Mouse (Mus musculus) E14TG2a.4 (cell line): Measurements from ENCODE around the gene Fcrla.

Source experiments
- H3K27me3 ChIP-seq: 2 replicates; pipeline ENCODE4 v1.6.1; 2014; ENCODE audit warnings: low read length, control low read depth; ENCODE audit not compliant: insufficient read depth
- H3K36me3 ChIP-seq: 2 replicates; pipeline ENCODE4 v1.6.1; 2014; ENCODE audit warnings: low read length, control low read depth; ENCODE audit not compliant: insufficient read depth
- H3K4me1 ChIP-seq: replicated peaks from 2 replicates; pipeline ENCODE4 v1.6.1; 2014; ENCODE audit warnings: low read depth, low read length, control low read depth
- H3K4me3 ChIP-seq: replicated peaks from 2 replicates; pipeline ENCODE4 v1.5.1; 2014; ENCODE audit warnings: mild to moderate bottlenecking, low read length
- H3K9me3 ChIP-seq: 2 replicates; pipeline ENCODE4 v1.6.1; 2014; ENCODE audit warnings: low read length, control low read depth
- CTCF ChIP-seq: conservative IDR thresholded peaks from 2 replicates; pipeline ENCODE4 v1.5.1; 2014; ENCODE audit warnings: low read length
- NANOG ChIP-seq: IDR thresholded peaks from 2 replicates; pipeline ENCODE4 v1.6.1; 2014; ENCODE audit warnings: borderline replicate concordance, low read length, mixed read lengths
- POU5F1 ChIP-seq: IDR thresholded peaks from 2 replicates; pipeline ENCODE4 v1.6.1; 2014; ENCODE audit warnings: low read length, borderline replicate concordance

Fcrla gene

GRCm38 (mm10) chr1:170868107-170868904 lies 59.1 kb downstream of the Fcrla start:
- Histone ChIP-seq H3K4me3 (peak overlapping the region; percentile 97), H3K27me3 (no peaks in the 10 kb centered on the region), H3K36me3 (no peaks in the 10 kb centered on the region), H3K9me3 (no peaks in the 10 kb centered on the region), H3K4me1 (peaks cover 38% of the 10 kb centered on the region)
- TF ChIP-seq NANOG, result no peak
- TF ChIP-seq POU5F1, result no peak

DNA sequence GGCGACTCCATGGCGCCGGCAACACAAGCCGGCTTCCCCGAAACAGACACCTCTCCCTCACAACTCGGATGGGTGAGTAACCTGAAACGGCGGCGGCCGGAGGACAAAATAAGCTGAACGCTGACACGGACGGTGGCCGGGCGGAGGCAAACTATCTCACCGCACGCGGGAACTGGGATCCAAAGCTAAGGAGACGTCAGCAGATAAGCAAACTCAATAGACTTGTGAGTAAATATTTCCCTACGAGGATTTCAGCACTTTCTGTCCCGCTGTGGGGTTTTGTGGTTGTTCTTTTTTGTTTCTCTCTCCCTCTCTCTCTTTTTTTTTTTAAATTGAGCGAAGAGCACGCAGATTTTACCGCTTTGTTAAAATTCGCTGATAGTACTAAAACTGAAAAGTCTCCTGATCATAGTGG lies 59.7 kb downstream of the Fcrla start, which contains the start of gene Atf6:
Gene Atf6, minus strand, starts transcription at position 81 of the 415 bp plus-strand sequence.
- Histone ChIP-seq H3K27me3 (no peaks in the 10 kb centered on the region), H3K9me3 (no peaks in the 10 kb centered on the region), H3K36me3 (no peaks in the 10 kb centered on the region), H3K4me3 (peak within 1 kb of the TSS; percentile 97), H3K4me1 (peaks cover 37% of the 10 kb centered on the region)
- no peak for TF ChIP-seq CTCF
- TF ChIP-seq POU5F1, result no peak
- no peak for TF ChIP-seq NANOG
